Mouse (Mus musculus) liver, adult 2 months (tissue): ENCODE measurements around the gene R3hdml.

Experiments used
- CTCF ChIP-seq: fragments of 200-500 bp; IDR thresholded peaks from 2 replicates; pipeline ENCODE4 v1.5.1; 2011; ENCODE audit warnings: low read depth, low read length, control low read depth
- POLR2A ChIP-seq: fragments of 200-500 bp; IDR thresholded peaks from 2 replicates; pipeline ENCODE4 v1.6.1; 2011; ENCODE audit warnings: low read length, control low read depth; ENCODE audit not compliant: insufficient read depth; ENCODE audit errors: extremely low read depth

- TF ChIP-seq CTCF = peak; percentile 38
- TF ChIP-seq POLR2A = no peak
Observed at GRCm38 (mm10) chr2:163525761-163526243, 33.7 kb downstream of the R3hdml start.
